Mouse (Mus musculus): ENCODE data around the gene March4. TPM values are rescaled to one million over a fixed set of nuclear protein-coding genes. Genes with fewer than 3 reads are reported as not detected.

March4 gene
- polyA plus RNA-seq, 1 experiment: 0.37 TPM

DNA sequence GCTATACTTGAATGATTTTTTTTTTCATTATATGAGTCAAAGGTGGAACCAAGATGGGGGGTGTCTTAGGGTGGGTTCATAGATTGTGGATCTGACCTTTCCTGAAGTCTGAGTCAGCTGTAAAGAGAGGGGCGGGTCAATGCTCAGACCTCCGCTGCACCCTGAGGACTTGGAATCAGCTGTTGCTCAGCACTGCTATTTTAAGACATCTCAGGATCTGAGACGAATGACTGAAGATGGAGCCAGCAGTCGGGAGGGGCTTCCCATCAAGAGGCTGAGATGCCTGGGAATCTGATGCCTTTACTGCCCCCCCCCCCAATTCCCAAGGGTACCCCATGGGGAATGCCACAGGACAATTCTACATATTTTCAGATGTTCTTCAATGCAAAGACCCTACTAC, 85.9 kb downstream of the March4 start:
- Histone ChIP-seq H3K27ac (ENCODE audit: insufficient read depth, low read depth, low read length) (no peak overlapping the region), H3K4me1 (ENCODE audit: control insufficient read depth, insufficient read depth, insufficient read length, low read length) (no peaks in the 10 kb centered on the region), H3K4me3 (ENCODE audit: low read depth, low read length) (no peak overlapping the region), H3K27me3 (ENCODE audit: control insufficient read depth, insufficient read depth, low read length) (no peaks in the 10 kb centered on the region), H3K36me3 (ENCODE audit: control insufficient read depth, insufficient read depth, low read length) (no peaks in the 10 kb centered on the region)
- WGBS: 49% methylated on average over 4 of the region's 4 CpGs
- TF ChIP-seq CTCF (IDR thresholded peaks at IDR 0.05; ENCODE audit: extremely low read depth, insufficient read length, insufficient replicate concordance, low read depth, low read length): no peak
- TF ChIP-seq POLR2A (IDR thresholded peaks at IDR 0.05; ENCODE audit: low read depth, low read length): no peak

- 45% methylated on average over 3 of the region's 3 CpGs for WGBS
- TF ChIP-seq POLR2A (IDR thresholded peaks at IDR 0.05; ENCODE audit: low read depth, low read length): no peak
- TF ChIP-seq CTCF (IDR thresholded peaks at IDR 0.05; ENCODE audit: extremely low read depth, insufficient read length, insufficient replicate concordance, low read depth, low read length): no peak
- no peaks in the 10 kb centered on the region for H3K4me1 ChIP-seq (ENCODE audit: control insufficient read depth, insufficient read depth, insufficient read length, low read length)
- no peak overlapping the region for H3K4me3 ChIP-seq (ENCODE audit: low read depth, low read length)
- no peaks in the 10 kb centered on the region for H3K36me3 ChIP-seq (ENCODE audit: control insufficient read depth, insufficient read depth, low read length)
- no peaks in the 10 kb centered on the region for H3K27me3 ChIP-seq (ENCODE audit: control insufficient read depth, insufficient read depth, low read length)
- H3K27ac ChIP-seq (ENCODE audit: insufficient read depth, low read depth, low read length): no peak overlapping the region
Measured at GRCm38 (mm10) chr1:72449752-72450151, 87.0 kb downstream of the March4 start.

- no peaks in the 10 kb centered on the region for H3K4me1 ChIP-seq (ENCODE audit: control insufficient read depth, insufficient read depth, insufficient read length, low read length)
- no peak for TF ChIP-seq POLR2A (IDR thresholded peaks at IDR 0.05; ENCODE audit: low read depth, low read length)
- TF ChIP-seq CTCF (IDR thresholded peaks at IDR 0.05; ENCODE audit: extremely low read depth, insufficient read length, insufficient replicate concordance, low read depth, low read length): no peak
- H3K36me3 ChIP-seq (ENCODE audit: control insufficient read depth, insufficient read depth, low read length): no peaks in the 10 kb centered on the region
- WGBS: 73% methylated on average over 2 of the region's 2 CpGs
- no peak overlapping the region for H3K27ac ChIP-seq (ENCODE audit: insufficient read depth, low read depth, low read length)
- H3K27me3 ChIP-seq (ENCODE audit: control insufficient read depth, insufficient read depth, low read length): no peaks in the 10 kb centered on the region
- no peak overlapping the region for H3K4me3 ChIP-seq (ENCODE audit: low read depth, low read length)
Measured at GRCm38 (mm10) chr1:72442747-72443146, 94.0 kb downstream of the March4 start.

GRCm38 (mm10) chr1:72439146-72439545, 97.6 kb downstream of the March4 start:
- H3K27me3 ChIP-seq (ENCODE audit: control insufficient read depth, insufficient read depth, low read length): no peaks in the 10 kb centered on the region
- H3K36me3 ChIP-seq (ENCODE audit: control insufficient read depth, insufficient read depth, low read length): no peaks in the 10 kb centered on the region
- no peaks in the 10 kb centered on the region for H3K4me1 ChIP-seq (ENCODE audit: control insufficient read depth, insufficient read depth, insufficient read length, low read length)
- TF ChIP-seq POLR2A (IDR thresholded peaks at IDR 0.05; ENCODE audit: low read depth, low read length) (no peak), CTCF (IDR thresholded peaks at IDR 0.05; ENCODE audit: extremely low read depth, insufficient read length, insufficient replicate concordance, low read depth, low read length) (no peak)
- H3K27ac ChIP-seq (ENCODE audit: insufficient read depth, low read depth, low read length): no peak overlapping the region
- H3K4me3 ChIP-seq (ENCODE audit: low read depth, low read length): no peak overlapping the region
- 68% methylated on average over 8 of the region's 8 CpGs for WGBS

DNA sequence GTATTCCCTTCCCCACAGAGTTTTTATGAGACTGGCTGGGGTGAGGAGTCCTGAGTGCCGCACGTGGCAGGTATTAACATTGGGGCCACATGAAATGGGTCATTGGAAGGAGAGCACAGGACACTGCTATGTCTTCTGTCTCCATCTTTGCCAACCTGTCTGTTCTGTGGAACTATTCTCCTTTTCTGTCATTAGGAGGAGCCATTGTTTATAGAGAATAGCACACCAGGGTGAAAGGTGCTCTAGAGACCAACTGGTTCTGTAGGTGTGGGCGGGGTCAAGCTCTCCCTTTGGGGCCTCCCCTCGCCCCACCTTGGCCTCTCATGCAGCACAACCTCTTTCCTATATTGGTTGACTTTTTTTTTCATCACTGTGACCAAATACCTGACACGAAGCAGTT, 99.8 kb downstream of the March4 start:
- TF ChIP-seq POLR2A (IDR thresholded peaks at IDR 0.05; ENCODE audit: low read depth, low read length): no peak
- no peak for TF ChIP-seq CTCF (IDR thresholded peaks at IDR 0.05; ENCODE audit: extremely low read depth, insufficient read length, insufficient replicate concordance, low read depth, low read length)
- H3K27me3 ChIP-seq (ENCODE audit: control insufficient read depth, insufficient read depth, low read length): no peaks in the 10 kb centered on the region
- 68% methylated on average over 5 of the region's 5 CpGs for WGBS
- no peaks in the 10 kb centered on the region for H3K36me3 ChIP-seq (ENCODE audit: control insufficient read depth, insufficient read depth, low read length)
- H3K27ac ChIP-seq (ENCODE audit: insufficient read depth, low read depth, low read length): no peak overlapping the region
- no peak overlapping the region for H3K4me3 ChIP-seq (ENCODE audit: low read depth, low read length)
- no peaks in the 10 kb centered on the region for H3K4me1 ChIP-seq (ENCODE audit: control insufficient read depth, insufficient read depth, insufficient read length, low read length)

DNA sequence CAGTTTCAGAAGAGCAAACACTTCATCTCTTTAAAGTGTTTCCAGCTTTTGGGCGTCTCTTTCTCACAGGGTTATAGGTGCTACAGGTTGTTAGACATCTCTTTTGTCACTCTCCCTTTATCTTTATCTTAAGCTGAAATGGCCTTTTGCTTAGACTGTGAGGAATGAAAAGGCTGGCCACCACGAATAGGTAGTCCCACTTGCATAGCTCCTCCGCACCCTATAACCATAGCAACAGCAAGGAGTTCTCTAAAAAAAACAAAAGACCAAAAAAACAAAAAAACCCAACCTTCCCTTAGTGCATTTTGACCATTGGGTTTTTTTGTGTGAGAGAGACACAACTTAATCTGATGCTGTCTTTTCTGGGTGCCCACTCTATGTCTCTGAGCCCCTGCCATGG, 102.2 kb downstream of the March4 start:
- Histone ChIP-seq H3K36me3 (ENCODE audit: control insufficient read depth, insufficient read depth, low read length) (no peaks in the 10 kb centered on the region), H3K4me3 (ENCODE audit: low read depth, low read length) (no peak overlapping the region), H3K27ac (ENCODE audit: insufficient read depth, low read depth, low read length) (no peak overlapping the region), H3K4me1 (ENCODE audit: control insufficient read depth, insufficient read depth, insufficient read length, low read length) (no peaks in the 10 kb centered on the region), H3K27me3 (ENCODE audit: control insufficient read depth, insufficient read depth, low read length) (no peaks in the 10 kb centered on the region)
- 47% methylated on average over 3 of the region's 3 CpGs for WGBS
- TF ChIP-seq POLR2A (IDR thresholded peaks at IDR 0.05; ENCODE audit: low read depth, low read length) (no peak), CTCF (IDR thresholded peaks at IDR 0.05; ENCODE audit: extremely low read depth, insufficient read length, insufficient replicate concordance, low read depth, low read length) (no peak)

DNA sequence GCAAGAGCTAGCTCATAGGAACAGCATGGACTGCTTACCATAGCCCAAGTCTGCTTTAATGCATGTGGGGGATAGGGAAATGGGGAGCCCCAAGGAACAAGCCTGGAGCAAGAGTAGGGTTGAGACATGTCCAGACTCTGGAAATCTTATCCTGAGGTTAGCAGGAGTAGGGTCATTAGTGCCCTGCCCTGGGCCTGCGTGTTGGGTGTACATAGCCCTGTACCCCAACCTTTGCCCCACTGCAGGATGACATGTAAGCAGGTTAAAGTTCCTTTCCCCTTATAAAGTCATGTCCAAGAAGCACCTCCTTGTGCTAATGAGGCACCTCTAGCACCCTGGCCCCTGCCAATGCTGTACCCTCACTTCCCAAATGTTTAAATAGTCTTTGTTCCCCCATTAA, 104.2 kb downstream of the March4 start:
- Histone ChIP-seq H3K27me3 (ENCODE audit: control insufficient read depth, insufficient read depth, low read length) (no peaks in the 10 kb centered on the region), H3K4me3 (ENCODE audit: low read depth, low read length) (no peak overlapping the region), H3K27ac (ENCODE audit: insufficient read depth, low read depth, low read length) (no peak overlapping the region), H3K4me1 (ENCODE audit: control insufficient read depth, insufficient read depth, insufficient read length, low read length) (no peaks in the 10 kb centered on the region), H3K36me3 (ENCODE audit: control insufficient read depth, insufficient read depth, low read length) (no peaks in the 10 kb centered on the region)
- WGBS: 20% methylated on average over 1 of the region's 1 CpGs
- TF ChIP-seq POLR2A (IDR thresholded peaks at IDR 0.05; ENCODE audit: low read depth, low read length) (no peak), CTCF (IDR thresholded peaks at IDR 0.05; ENCODE audit: extremely low read depth, insufficient read length, insufficient replicate concordance, low read depth, low read length) (no peak)

Data from small intestine, adult 2 months (tissue).